Mouse (Mus musculus) spleen, postnatal 4 days (tissue): ENCODE results near the gene Vpreb2.
"Not testable (repeated sequence)": the region's sequence is repeated elsewhere in the genome, so short reads cannot be mapped to it uniquely, and the experiment has no call there.

Experiments used
- DNase-seq, 2 experiments: peaks; one replicate each; pipeline ENCODE4 v3.0.0; 2022; ENCODE audit warnings: low spot score in 2 of 2

Gene Vpreb2

GRCm38 (mm10) chr16:17987703-17988102, 7.5 kb downstream of the Vpreb2 start:
- no peak for DNase-seq

GRCm38 (mm10) chr16:17992321-17992720, 12.1 kb downstream of the Vpreb2 start:
- not testable (repeated sequence) for DNase-seq

GRCm38 (mm10) chr16:17999668-18000067, 19.4 kb downstream of the Vpreb2 start:
- no peak for DNase-seq

- no peak for DNase-seq
These were observed 24.4 kb downstream of the Vpreb2 start for GRCm38 (mm10) chr16:18004589-18004988.

- no peak for DNase-seq
These were observed 26.9 kb downstream of the Vpreb2 start for GRCm38 (mm10) chr16:18007083-18007482.

GRCm38 (mm10) chr16:18011101-18011500, 30.9 kb downstream of the Vpreb2 start:
- DNase-seq = no peak

- not testable (repeated sequence) for DNase-seq
These were observed 36.3 kb downstream of the Vpreb2 start for GRCm38 (mm10) chr16:18016482-18016881.

GRCm38 (mm10) chr16:18022780-18023557, 42.7 kb downstream of the Vpreb2 start:
- no peak for DNase-seq

- DNase-seq = no peak
These were observed 47.1 kb downstream of the Vpreb2 start for GRCm38 (mm10) chr16:18027371-18027770.
